Mouse (Mus musculus) embryonic facial prominence, embryonic 15.5 days (tissue): ENCODE data around the gene Tiam2. TPM values are rescaled to one million over a fixed set of nuclear protein-coding genes. Genes with fewer than 3 reads are reported as not detected.

Experiments used
- ATAC-seq: fragments of 200-750 bp; cut with Nextera tagmentation; 2 replicates; pipeline ENCODE4 v1.8.0; 2017; ENCODE audit warnings: low read depth, moderate TSS enrichment; ENCODE audit not compliant: insufficient number of reproducible peaks, low FRiP score, low TSS enrichment
- H3K27ac ChIP-seq: fragments of 300-500 bp; sonication (generic); replicated peaks from 2 replicates; pipeline ENCODE4 v1.5.1; 2015; ENCODE audit warnings: mild to moderate bottlenecking, inconsistent platforms
- H3K27me3 ChIP-seq: fragments of 300-500 bp; sonication (generic); 2 replicates; pipeline ENCODE4 v1.6.1; 2015; ENCODE audit warnings: inconsistent platforms
- H3K36me3 ChIP-seq: fragments of 300-500 bp; sonication (generic); 2 replicates; pipeline ENCODE4 v1.6.1; 2015; ENCODE audit warnings: mild to moderate bottlenecking, inconsistent platforms
- H3K4me1 ChIP-seq: fragments of 300-500 bp; sonication (generic); 2 replicates; pipeline ENCODE4 v1.6.1; 2015; ENCODE audit warnings: inconsistent platforms
- H3K4me2 ChIP-seq: fragments of 300-500 bp; sonication (generic); replicated peaks from 2 replicates; pipeline ENCODE4 v1.6.1; 2015; ENCODE audit warnings: mild to moderate bottlenecking, inconsistent platforms
- H3K4me3 ChIP-seq: fragments of 300-500 bp; sonication (generic); replicated peaks from 2 replicates; pipeline ENCODE4 v1.5.1; 2015; ENCODE audit warnings: mild to moderate bottlenecking, inconsistent platforms
- H3K9ac ChIP-seq: fragments of 300-500 bp; sonication (generic); 2 replicates; pipeline ENCODE4 v1.6.1; 2015; ENCODE audit warnings: inconsistent platforms
- H3K9me3 ChIP-seq: fragments of 300-500 bp; sonication (generic); replicated peaks from 2 replicates; pipeline ENCODE4 v1.6.1; 2016; ENCODE audit warnings: inconsistent platforms
- WGBS: fragments of 180-500 bp; shearing (Covaris S2); methylation state at CpG from one replicate; pipeline ENCODE4 v1.1.7; 2015; 5-methylcytosine and 5-hydroxymethylcytosine counted together
- polyA plus RNA-seq: library from polyadenylated mRNA; unstranded; fragments of >200 nt; fragmentation: Nextera tagmentation; extraction: Ambion mirVana; gene quantifications from 2 replicates; pipeline ENCODE4 v1.2.1, GENCODE M21; 2015

The Tiam2 gene
- 18.2 TPM in 2 replicates for polyA plus RNA-seq

DNA sequence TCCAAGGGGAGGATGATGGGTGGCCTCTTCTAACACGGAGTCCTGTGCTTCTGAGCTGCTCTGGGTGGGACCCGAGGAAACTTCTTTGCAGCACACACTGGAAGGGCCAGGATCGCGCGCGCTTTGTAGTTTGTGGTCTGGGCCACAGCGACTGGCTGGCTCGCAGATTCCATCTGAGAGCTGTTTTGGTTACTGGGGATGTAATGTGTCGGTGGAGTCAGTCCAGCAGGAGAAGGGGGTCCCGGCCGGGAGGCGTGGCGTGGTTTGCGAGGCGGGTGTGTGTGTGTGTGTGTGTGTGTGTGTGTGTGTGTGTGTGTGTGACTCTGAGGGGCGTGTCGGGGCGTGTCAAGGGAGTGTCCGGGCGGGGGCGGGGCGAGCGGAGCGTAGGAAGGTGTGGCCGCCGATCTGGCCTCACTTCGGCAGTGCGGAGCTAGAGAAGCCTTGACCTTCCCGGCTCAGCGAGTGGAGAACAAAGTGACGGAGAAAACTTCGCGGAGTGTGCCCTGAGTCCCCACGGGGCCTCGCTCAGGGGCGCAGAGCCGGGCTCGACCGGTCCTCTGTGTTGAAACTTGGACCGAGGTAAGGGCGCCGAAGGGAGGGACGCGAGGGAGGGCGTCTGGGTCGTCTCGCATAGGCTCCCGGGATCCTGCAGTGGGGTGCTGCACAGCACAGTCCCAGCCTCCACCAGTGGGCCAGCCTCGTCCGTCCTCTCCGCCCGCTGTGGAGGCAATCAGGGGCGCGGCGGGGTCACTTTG lies at the start of gene Tiam2:
Gene Tiam2, plus strand, starts transcription at position 426 of the 755 bp plus-strand sequence.
- peak; percentile 90 for ATAC-seq
- H3K9me3 ChIP-seq = no peaks in the 10 kb centered on the region
- peaks cover 26% of the 10 kb centered on the region for H3K4me1 ChIP-seq
- peak within 1 kb of the TSS; percentile 82 for H3K27ac ChIP-seq
- peak within 1 kb of the TSS; percentile 60 for H3K9ac ChIP-seq
- H3K4me2 ChIP-seq = peak within 1 kb of the TSS; percentile 78
- H3K27me3 ChIP-seq = no peaks in the 10 kb centered on the region
- peak within 1 kb of the TSS; percentile 75 for H3K4me3 ChIP-seq
- WGBS = under 1% methylated on average over 55 of the region's 55 CpGs
- no peaks in the 10 kb centered on the region for H3K36me3 ChIP-seq

DNA sequence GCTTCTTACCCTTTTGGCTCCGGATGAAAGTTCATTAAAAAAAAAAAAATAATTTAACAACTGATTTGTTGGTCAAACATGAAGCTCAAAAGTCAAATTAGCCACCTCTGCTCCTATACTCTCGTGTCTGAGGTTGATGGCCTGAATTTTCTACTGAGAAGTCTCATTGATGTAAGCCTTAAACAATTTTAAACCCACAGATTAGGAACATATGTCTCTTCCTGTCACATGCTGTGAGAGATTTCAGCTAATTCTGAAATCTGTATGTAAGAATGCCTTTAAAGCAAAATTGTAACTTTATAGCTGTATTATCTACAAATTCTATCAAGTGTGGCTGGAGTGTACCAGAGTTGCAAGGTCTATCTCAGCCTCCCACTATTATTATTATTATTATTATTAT lies 46.1 kb upstream of the Tiam2 start:
- Histone ChIP-seq H3K9me3 (no peaks in the 10 kb centered on the region), H3K27me3 (no peaks in the 10 kb centered on the region), H3K4me2 (no peak overlapping the region), H3K9ac (no peak overlapping the region), H3K4me1 (peaks cover 47% of the 10 kb centered on the region), H3K4me3 (no peak overlapping the region), H3K36me3 (no peaks in the 10 kb centered on the region), H3K27ac (peak overlapping the region; percentile 73)
- WGBS = 15% methylated on average over 2 of the region's 2 CpGs
- ATAC-seq = no peak

DNA sequence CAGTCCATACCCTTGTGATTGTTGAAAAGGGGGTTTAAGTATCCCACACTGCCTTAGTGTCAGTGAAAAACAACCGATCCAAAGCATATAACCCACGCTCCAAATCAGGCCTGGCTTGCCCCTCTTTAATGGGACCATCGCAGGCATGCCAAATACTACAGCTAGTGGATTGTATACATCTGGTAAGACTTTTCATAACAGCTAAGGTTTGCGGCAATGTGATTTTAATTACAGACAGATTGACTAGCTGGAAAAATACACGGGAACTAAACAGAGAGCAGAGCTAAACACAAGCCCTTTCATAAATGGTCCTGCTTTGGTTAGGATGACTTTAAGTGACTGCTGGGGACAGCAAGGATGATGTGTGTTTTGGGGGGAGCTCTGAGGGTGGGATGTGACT lies 44.4 kb upstream of the Tiam2 start:
- H3K27ac ChIP-seq = peak overlapping the region; percentile 90
- peak overlapping the region; percentile 17; the same call in 1 of the 2 replicates for H3K4me2 ChIP-seq
- ATAC-seq = peak; percentile 74

DNA sequence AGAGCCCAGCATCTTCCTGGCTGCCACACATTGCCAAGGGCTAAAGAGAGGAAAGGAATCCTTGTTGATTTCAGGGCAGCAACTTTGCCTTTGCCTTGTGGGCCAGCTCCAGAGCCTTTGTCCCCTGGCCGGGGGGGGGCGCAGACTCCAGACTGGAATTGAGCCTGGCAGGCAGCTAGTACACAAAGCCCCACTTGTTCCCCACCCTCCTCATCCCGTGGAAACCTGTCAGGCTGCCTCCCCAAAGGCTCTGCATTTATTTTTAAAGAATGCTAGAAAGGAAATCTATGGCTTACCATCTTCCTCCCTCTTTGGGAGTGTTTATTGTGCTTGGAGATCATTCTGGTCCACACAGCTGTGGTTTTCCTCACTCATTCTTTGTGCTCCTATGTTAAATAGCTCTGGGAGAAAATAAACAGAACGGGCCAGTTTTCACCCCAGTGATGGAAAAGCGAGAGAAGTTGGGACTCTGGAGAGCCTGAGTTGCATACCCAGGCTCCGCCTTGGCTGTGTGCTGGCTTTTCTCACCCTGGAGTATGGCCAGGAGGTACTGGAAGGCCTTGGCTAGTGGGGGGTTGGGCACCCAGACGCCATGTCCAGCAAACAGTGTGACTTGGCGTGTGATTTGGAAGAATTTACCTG lies 41.2 kb upstream of the Tiam2 start:
- Histone ChIP-seq H3K36me3 (no peaks in the 10 kb centered on the region), H3K27me3 (no peaks in the 10 kb centered on the region), H3K4me3 (no peak overlapping the region), H3K4me1 (peaks cover 51% of the 10 kb centered on the region), H3K4me2 (no peak overlapping the region), H3K9me3 (no peaks in the 10 kb centered on the region), H3K9ac (no peak overlapping the region), H3K27ac (peak overlapping the region; percentile 85)
- WGBS = 26% methylated on average over 8 of the region's 8 CpGs
- peak; percentile 45; the same call in 1 of the 2 replicates for ATAC-seq

More for the DNA sequence above, 44.4 kb upstream of the Tiam2 start:
- Histone ChIP-seq H3K4me3 (no peak overlapping the region), H3K9ac (no peak overlapping the region), H3K36me3 (no peaks in the 10 kb centered on the region), H3K4me1 (peaks cover 59% of the 10 kb centered on the region), H3K27me3 (no peaks in the 10 kb centered on the region), H3K9me3 (no peaks in the 10 kb centered on the region)
- WGBS = 17% methylated on average over 5 of the region's 5 CpGs

DNA sequence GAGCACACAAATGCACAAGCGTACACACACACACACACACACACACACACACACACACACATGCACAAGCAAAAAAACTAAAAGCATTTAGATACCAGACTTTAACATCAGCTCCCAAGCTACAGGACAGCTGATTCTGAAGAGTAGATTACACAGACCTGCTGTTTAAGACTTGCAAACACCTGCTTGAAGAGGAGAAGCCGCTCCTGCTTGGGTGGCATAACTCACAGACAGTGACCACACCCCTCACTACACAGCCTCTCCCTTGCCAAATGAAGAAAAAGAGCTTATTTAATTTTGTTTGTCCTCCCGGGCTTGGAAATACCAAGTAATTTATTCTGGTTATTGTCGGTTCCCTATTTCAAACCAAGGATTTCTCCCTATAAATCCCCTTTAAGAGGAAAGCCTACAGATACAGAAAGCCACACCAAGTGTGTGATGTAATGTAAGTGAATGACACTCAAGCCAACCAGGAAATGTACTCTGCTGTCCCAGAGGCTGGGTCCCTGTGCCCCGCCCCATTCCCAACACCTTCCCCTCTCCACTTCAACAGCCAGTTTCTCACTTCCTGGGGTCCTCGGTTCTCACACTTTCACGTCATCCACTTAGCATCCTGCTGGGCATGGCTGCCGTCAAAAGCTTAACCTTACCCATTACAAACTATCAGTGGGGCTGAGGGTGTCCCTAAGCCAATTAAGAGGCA lies 40.1 kb upstream of the Tiam2 start:
- 58% methylated on average over 8 of the region's 8 CpGs for WGBS
- H3K4me2 ChIP-seq = no peak overlapping the region
- peaks cover 43% of the 10 kb centered on the region for H3K4me1 ChIP-seq
- no peaks in the 10 kb centered on the region for H3K27me3 ChIP-seq
- H3K9me3 ChIP-seq = no peaks in the 10 kb centered on the region
- no peak for ATAC-seq
- H3K4me3 ChIP-seq = no peak overlapping the region
- no peak overlapping the region for H3K9ac ChIP-seq
- 0 out of 2 replicates have a peak overlapping the region, but pooled peaks have one; percentile 7 for H3K27ac ChIP-seq
- H3K36me3 ChIP-seq = no peaks in the 10 kb centered on the region

DNA sequence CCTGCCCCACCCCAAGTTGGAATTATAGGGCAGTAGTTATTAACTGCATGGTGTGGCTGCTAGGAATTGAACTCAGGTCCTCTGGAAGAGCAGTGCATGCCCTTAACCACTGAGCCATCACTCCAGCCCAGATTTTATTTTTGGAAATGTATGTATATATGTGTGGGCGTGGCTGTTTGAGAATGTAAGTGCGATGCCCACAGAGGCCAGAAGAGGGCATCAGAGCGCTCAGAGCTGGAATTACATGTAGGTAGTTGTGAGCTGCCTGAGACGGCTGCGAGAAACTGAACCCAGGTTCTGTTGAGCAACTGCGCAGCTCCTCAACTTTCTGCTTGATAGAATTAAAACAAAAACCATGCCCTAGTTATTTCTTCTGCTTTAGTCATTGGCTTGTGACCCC lies 38.0 kb upstream of the Tiam2 start:
- H3K9me3 ChIP-seq = no peaks in the 10 kb centered on the region
- no peak for ATAC-seq
- peaks cover 22% of the 10 kb centered on the region for H3K4me1 ChIP-seq
- no peaks in the 10 kb centered on the region; the same call in 1 of the 2 replicates for H3K36me3 ChIP-seq
- H3K9ac ChIP-seq = no peak overlapping the region
- H3K4me2 ChIP-seq = no peak overlapping the region
- H3K4me3 ChIP-seq = no peak overlapping the region
- H3K27ac ChIP-seq = no peak overlapping the region
- no peaks in the 10 kb centered on the region for H3K27me3 ChIP-seq
- WGBS = 13% methylated on average over 6 of the region's 6 CpGs

DNA sequence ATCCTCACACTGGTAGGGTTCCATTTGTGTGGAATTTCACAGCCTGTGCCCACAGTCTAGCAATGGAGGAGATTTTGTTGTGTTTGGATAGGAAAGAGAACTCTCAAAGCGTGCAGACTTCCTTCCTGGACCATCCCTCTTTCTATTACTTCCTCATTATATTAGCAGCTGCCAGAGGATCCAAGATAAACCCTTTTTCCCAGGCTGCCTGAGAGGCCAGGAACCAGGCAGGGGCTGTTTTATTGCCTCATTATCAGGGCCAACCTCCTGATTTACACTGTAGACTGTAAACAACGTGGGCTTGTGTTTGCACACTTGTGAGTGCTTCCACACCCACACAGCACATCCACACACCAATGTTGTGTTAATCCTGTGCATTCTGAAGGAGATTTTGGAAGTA lies 31.3 kb upstream of the Tiam2 start:
- Histone ChIP-seq H3K9ac (no peak overlapping the region), H3K36me3 (no peaks in the 10 kb centered on the region; the same call in 1 of the 2 replicates), H3K4me3 (no peak overlapping the region), H3K27me3 (no peaks in the 10 kb centered on the region), H3K9me3 (no peaks in the 10 kb centered on the region), H3K27ac (no peak overlapping the region), H3K4me2 (no peak overlapping the region), H3K4me1 (no peaks in the 10 kb centered on the region)
- no peak for ATAC-seq
- 54% methylated on average over 2 of the region's 2 CpGs for WGBS

DNA sequence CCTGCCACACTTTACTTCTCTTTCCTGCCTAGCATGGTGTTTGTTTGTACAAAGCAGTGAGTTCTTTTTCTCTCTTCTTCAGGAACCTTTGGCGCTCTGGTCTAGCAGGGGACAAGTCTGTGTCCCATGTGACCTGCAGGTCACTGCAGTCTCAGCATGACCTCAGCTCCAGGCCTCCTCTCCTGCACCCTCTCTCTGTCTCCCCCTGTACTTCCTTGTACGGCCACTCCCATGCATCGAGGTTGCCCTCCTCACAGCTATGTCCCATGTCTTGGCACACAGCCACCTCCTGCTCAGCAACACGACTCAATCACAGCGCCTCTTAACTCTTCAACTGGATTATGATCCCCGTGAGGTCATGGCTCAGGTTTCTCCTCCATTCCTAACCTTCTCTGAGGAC lies 26.9 kb upstream of the Tiam2 start:
- no peak overlapping the region for H3K4me3 ChIP-seq
- WGBS = 55% methylated on average over 6 of the region's 6 CpGs
- H3K36me3 ChIP-seq = no peaks in the 10 kb centered on the region
- no peaks in the 10 kb centered on the region for H3K4me1 ChIP-seq
- H3K4me2 ChIP-seq = no peak overlapping the region
- no peak overlapping the region for H3K9ac ChIP-seq
- H3K27ac ChIP-seq = no peak overlapping the region
- no peaks in the 10 kb centered on the region for H3K27me3 ChIP-seq
- H3K9me3 ChIP-seq = no peaks in the 10 kb centered on the region
- no peak for ATAC-seq

DNA sequence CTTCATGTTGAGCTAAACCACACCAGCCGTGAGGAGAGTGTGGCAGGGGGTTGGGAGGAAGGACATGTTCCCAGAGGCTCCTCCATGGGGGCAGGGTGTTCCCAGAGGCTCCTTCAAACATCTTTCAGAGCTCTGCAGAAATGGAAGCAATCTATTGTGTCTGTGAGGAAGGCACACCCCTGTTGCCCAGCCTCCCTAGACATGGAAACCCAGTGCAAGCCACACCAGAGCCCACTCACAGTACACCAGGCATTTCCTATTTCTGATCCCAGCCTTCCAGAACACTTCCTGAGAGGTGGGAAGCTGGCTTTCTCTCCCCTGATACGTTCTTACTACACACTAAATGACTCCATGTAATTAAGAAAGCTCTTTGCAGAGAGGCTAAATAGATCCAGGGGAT lies 20.4 kb upstream of the Tiam2 start:
- peaks cover 8% of the 10 kb centered on the region for H3K4me1 ChIP-seq
- H3K4me2 ChIP-seq = no peak overlapping the region
- H3K27ac ChIP-seq = peak overlapping the region; percentile 44; the same call in 1 of the 2 replicates
- no peak overlapping the region for H3K4me3 ChIP-seq
- no peak overlapping the region for H3K9ac ChIP-seq
- H3K27me3 ChIP-seq = no peaks in the 10 kb centered on the region
- ATAC-seq = no peak
- H3K36me3 ChIP-seq = no peaks in the 10 kb centered on the region
- no peaks in the 10 kb centered on the region for H3K9me3 ChIP-seq
- WGBS = 18% methylated on average over 2 of the region's 2 CpGs

DNA sequence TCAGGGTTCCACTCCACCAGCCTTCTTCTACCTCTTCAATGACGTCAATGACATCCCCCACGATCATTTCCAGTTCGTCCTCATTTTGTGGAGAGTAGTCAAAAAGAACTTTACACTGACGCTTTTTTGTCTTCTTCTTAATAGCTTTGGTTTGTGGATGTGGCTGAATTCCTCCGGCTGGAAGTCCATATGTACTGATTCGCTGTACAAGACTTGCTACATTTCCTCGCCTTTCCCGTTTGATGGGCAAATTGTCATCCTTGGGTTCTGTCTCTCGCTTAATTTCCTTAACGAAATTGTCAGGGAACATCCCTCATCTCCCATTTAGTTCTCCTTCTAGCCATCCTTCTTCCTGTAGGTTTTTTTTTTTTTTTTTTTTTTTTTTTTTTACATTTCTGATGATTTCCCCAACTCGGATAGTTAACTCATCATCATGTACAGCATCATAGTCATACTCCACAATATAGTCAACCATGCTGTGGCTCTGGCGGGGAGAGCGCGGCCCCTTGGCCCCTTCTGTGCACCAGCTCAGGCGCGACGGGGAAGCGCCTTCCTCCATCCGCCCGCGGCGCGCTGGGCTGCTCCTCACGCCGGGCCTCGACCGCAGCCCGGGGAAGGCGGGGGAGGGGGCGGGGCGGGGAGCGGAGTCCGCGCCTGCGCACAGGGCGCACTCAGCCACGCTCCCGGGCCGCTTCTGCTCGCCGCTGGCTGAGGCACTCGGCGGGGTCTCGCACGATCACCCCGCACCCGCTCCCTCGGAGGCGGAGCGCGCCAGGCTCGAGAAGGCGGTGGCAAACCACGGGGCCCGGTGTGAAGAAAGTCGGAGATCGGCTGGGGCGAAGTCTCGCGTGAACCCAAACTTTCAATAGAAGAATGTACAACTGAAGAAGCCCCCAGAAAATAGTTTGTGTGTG lies 12.4 kb upstream of the Tiam2 start:
- H3K27me3 ChIP-seq = no peaks in the 10 kb centered on the region
- H3K4me3 ChIP-seq = peak overlapping the region; percentile 47
- peak overlapping the region; percentile 62 for H3K4me2 ChIP-seq
- no peaks in the 10 kb centered on the region for H3K4me1 ChIP-seq
- no peaks in the 10 kb centered on the region for H3K9me3 ChIP-seq
- peak overlapping the region; percentile 86 for H3K27ac ChIP-seq
- no peak overlapping the region for H3K9ac ChIP-seq
- H3K36me3 ChIP-seq = no peaks in the 10 kb centered on the region
- peak; percentile 98 for ATAC-seq
- 4% methylated on average over 60 of the region's 60 CpGs for WGBS
